Mouse (Mus musculus) kidney, adult 9 months (tissue): ENCODE data around the gene Wfdc5.

Experiments
- DNase-seq: peaks from one replicate; pipeline ENCODE4 v3.0.0; 2022

The Wfdc5 gene

GRCm38 (mm10) chr2:164173394-164173793, 9.1 kb downstream of the Wfdc5 start:
- no peak for DNase-seq

GRCm38 (mm10) chr2:164170902-164171301, 11.6 kb downstream of the Wfdc5 start, which contains the start of gene Kcns1:
Gene Kcns1, minus strand, starts transcription at chr2:164171113.
- no peak for DNase-seq

- no peak for DNase-seq
These were observed 12.2 kb downstream of the Wfdc5 start for GRCm38 (mm10) chr2:164170326-164170725.

GRCm38 (mm10) chr2:164168571-164168946, 14.0 kb downstream of the Wfdc5 start:
- DNase-seq: no peak

- DNase-seq: no peak
These were observed 14.6 kb downstream of the Wfdc5 start for GRCm38 (mm10) chr2:164167752-164168570.

- DNase-seq: no peak
These were observed 17.6 kb downstream of the Wfdc5 start for GRCm38 (mm10) chr2:164164941-164165340.

GRCm38 (mm10) chr2:164161515-164162055, 21.0 kb downstream of the Wfdc5 start:
- no peak for DNase-seq

GRCm38 (mm10) chr2:164158838-164159237, 23.7 kb downstream of the Wfdc5 start:
- DNase-seq: no peak

GRCm38 (mm10) chr2:164156158-164156557, 26.4 kb downstream of the Wfdc5 start:
- no peak for DNase-seq

- DNase-seq: no peak
These were observed 28.5 kb downstream of the Wfdc5 start for GRCm38 (mm10) chr2:164154007-164154406.

- no peak for DNase-seq
These were observed 30.2 kb downstream of the Wfdc5 start for GRCm38 (mm10) chr2:164152341-164152740.

- DNase-seq: no peak
These were observed 32.3 kb downstream of the Wfdc5 start for GRCm38 (mm10) chr2:164150086-164150760.

- DNase-seq: no peak
These were observed 36.0 kb downstream of the Wfdc5 start for GRCm38 (mm10) chr2:164146556-164146955.

- DNase-seq: peak; percentile 43
These were observed 38.0 kb downstream of the Wfdc5 start for GRCm38 (mm10) chr2:164144541-164144940.

- peak; percentile 43 for DNase-seq
These were observed 38.5 kb downstream of the Wfdc5 start for GRCm38 (mm10) chr2:164144025-164144424.

- no peak for DNase-seq
These were observed 40.5 kb downstream of the Wfdc5 start for GRCm38 (mm10) chr2:164142021-164142420.

- DNase-seq: no peak
These were observed 44.8 kb downstream of the Wfdc5 start for GRCm38 (mm10) chr2:164137754-164138153.

GRCm38 (mm10) chr2:164136393-164136792, 46.1 kb downstream of the Wfdc5 start:
- DNase-seq: no peak

GRCm38 (mm10) chr2:164135367-164135766, 47.2 kb downstream of the Wfdc5 start:
- no peak for DNase-seq

- DNase-seq: peak; percentile 39
These were observed 48.0 kb downstream of the Wfdc5 start for GRCm38 (mm10) chr2:164134563-164134962.

GRCm38 (mm10) chr2:164131586-164131985, 51.0 kb downstream of the Wfdc5 start:
- DNase-seq: no peak

GRCm38 (mm10) chr2:164128576-164129411, 53.7 kb downstream of the Wfdc5 start:
- DNase-seq: no peak

- no peak for DNase-seq
These were observed 55.2 kb downstream of the Wfdc5 start for GRCm38 (mm10) chr2:164127297-164127696.
